ENCODE assay signal across 8 mouse cellular contexts in the genomic region with DNA sequence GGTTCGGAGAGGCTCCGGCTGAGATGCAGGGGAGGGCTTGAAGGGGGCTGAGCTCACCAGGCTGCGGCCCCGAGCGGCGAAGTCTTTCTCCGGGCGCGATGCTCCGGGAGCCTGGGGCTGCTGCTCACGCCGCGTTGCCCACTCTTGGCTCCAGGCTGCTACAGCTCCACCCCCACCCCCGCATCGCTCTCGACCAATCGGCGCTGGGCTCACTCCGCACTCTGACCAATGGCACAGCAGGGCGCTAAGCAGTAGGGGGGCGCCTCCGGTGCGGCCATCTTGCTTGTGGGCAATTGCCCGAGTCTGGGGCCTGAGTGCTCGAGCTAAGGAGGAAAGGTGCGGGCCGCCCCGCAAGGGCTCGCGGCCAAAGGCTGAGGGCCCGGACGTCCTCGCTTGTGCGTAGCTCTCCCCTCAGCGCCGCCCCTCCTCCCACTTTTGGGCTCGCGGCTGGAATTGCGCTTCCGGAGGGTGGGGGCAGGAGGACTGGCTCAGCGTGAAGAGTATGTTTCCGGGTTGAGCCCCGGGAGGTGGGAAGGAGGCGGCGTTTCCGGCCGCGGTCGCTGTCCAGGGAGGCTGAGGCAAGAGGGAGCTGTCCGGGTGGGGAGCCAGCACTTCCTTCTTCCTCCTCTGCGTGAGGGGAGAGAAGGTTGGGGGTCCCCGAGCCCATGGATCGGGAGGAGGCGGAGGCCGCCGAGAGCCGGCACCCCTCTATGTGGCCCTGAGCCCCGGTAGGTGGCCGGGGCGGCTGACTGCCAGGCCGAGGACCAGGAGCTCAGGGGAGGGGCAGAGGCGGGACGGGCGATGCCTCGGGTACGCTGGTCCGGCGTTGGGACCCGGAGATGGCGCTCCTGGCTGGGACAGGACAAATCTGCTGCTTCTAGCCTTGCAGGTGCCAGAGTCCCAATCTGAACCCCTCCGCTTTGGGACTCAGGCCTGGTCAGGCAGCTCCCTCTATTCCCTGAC. TPM values are rescaled to one million over a fixed set of nuclear protein-coding genes. Genes with fewer than 3 reads are reported as not detected.
DNase-seq lines count a peak whose midpoint lies in the region; ATAC-seq and TF ChIP-seq lines count a peak whose summit lies in the region.

TSS of gene Ncdn (minus strand) at position 171 of the 963 bp plus-strand sequence.
TSS of gene AU040320 (plus strand) at position 277 of the 963 bp plus-strand sequence.

- peak within 1 kb of the TSS; percentile 94 for H3K27ac ChIP-seq in forebrain, embryonic 13.5 days
- peak within 1 kb of the TSS; percentile 99 for H3K27ac ChIP-seq in neural tube, embryonic 15.5 days (replicated peaks)

- peak; percentile 94 for DNase-seq in c-Kit-positive CD71-positive TER-119-positive erythroid progenitor cells, embryonic 14.5 days (ENCODE audit: low spot score)
- peak; percentile 97 for DNase-seq in heart, postnatal 10 days
- DNase-seq in layer of hippocampus, adult 11-12 months (ENCODE audit: low spot score) = peak; percentile 98
- DNase-seq in lung, adult 18-20 months = peak; percentile 96 to 97
- peak; percentile 98 for DNase-seq in testis, postnatal 14 days (ENCODE audit: low spot score)

- no peak for TF ChIP-seq CTCF in E14TG2a.4 (conservative IDR thresholded peaks at IDR 0.05; ENCODE audit: low read length)

- H3K4me1 ChIP-seq in E14TG2a.4 (replicated peaks; ENCODE audit: low read depth, low read length) = peaks cover 51% of the 10 kb centered on the region
- H3K4me1 ChIP-seq in forebrain, embryonic 13.5 days = peaks cover 65% of the 10 kb centered on the region
- peaks cover 55% of the 10 kb centered on the region for H3K4me1 ChIP-seq in neural tube, embryonic 15.5 days

- H3K9me3 ChIP-seq in E14TG2a.4 (ENCODE audit: low read length) = no peaks in the 10 kb centered on the region
- H3K9me3 ChIP-seq in forebrain, embryonic 13.5 days (replicated peaks) = no peaks in the 10 kb centered on the region
- no peaks in the 10 kb centered on the region for H3K9me3 ChIP-seq in neural tube, embryonic 15.5 days (replicated peaks)

- H3K27me3 ChIP-seq in E14TG2a.4 (ENCODE audit: insufficient read depth, low read length) = peaks cover 18% of the 10 kb centered on the region
- H3K27me3 ChIP-seq in forebrain, embryonic 13.5 days = no peaks in the 10 kb centered on the region
- H3K27me3 ChIP-seq in neural tube, embryonic 15.5 days (replicated peaks) = no peaks in the 10 kb centered on the region

- ATAC-seq in forebrain, embryonic 13.5 days = peak; percentile 98
- ATAC-seq in neural tube, embryonic 15.5 days (ENCODE audit: low FRiP score) = peak; percentile 97

- H3K36me3 ChIP-seq in E14TG2a.4 (ENCODE audit: insufficient read depth, low read length) = peaks cover 26% of the 10 kb centered on the region
- H3K36me3 ChIP-seq in forebrain, embryonic 13.5 days (ENCODE audit: poor library complexity, severe bottlenecking) = peaks cover 27% of the 10 kb centered on the region
- peaks cover 20% of the 10 kb centered on the region for H3K36me3 ChIP-seq in neural tube, embryonic 15.5 days

- peak within 1 kb of the TSS; percentile 98 for H3K4me2 ChIP-seq in forebrain, embryonic 13.5 days
- H3K4me2 ChIP-seq in neural tube, embryonic 15.5 days = peak within 1 kb of the TSS; percentile 70

- peak within 1 kb of the TSS; percentile 90 for H3K9ac ChIP-seq in forebrain, embryonic 13.5 days
- H3K9ac ChIP-seq in neural tube, embryonic 15.5 days (replicated peaks) = peak within 1 kb of the TSS; percentile 87

- peak within 1 kb of the TSS; percentile 96 for H3K4me3 ChIP-seq in E14TG2a.4 (replicated peaks; ENCODE audit: low read length)
- H3K4me3 ChIP-seq in forebrain, embryonic 13.5 days = peak within 1 kb of the TSS; percentile 86
- H3K4me3 ChIP-seq in neural tube, embryonic 15.5 days (replicated peaks) = peak within 1 kb of the TSS; percentile 65

- intact Hi-C loops in heart, postnatal 10 days (cut with DNase I) = loop anchor here (2.0 kb wide), 1 partner anchor 87 kb away; no protein-coding TSS in a partner anchor

- WGBS in forebrain, embryonic 13.5 days = under 1% methylated on average over 66 of the region's 71 CpGs
- under 1% methylated on average over 59 of the region's 71 CpGs for WGBS in neural tube, embryonic 15.5 days

RNA-seq across cellular contexts. Expression of gene Ncdn, which starts in this region (rescaled TPM):
- polyA plus RNA-seq in forebrain, embryonic 13.5 days (2015; fragmentation: Nextera tagmentation; extraction: Ambion mirVana) = 47.6 and 60.0 TPM in 2 replicates
- total RNA-seq in heart, postnatal 10 days (2021) = 10 to 100 TPM; 15.3 to 17.2 TPM
- 146 and 156 TPM in 2 replicates for polyA plus RNA-seq in neural tube, embryonic 15.5 days (2015; fragmentation: Nextera tagmentation; extraction: Ambion mirVana)

RNA-seq across cellular contexts. Expression of gene AU040320, which starts in this region (rescaled TPM):
- 29.3 and 32.6 TPM in 2 replicates for polyA plus RNA-seq in forebrain, embryonic 13.5 days (2015; fragmentation: Nextera tagmentation; extraction: Ambion mirVana)
- total RNA-seq in heart, postnatal 10 days (2021) = 10 to 100 TPM; 26.2 to 31.6 TPM
- 33.5 and 41.7 TPM in 2 replicates for polyA plus RNA-seq in neural tube, embryonic 15.5 days (2015; fragmentation: Nextera tagmentation; extraction: Ambion mirVana)

Comparison
In these comparisons a context has a peak if more than half of its experiments do, and no peak if none do; other contexts are left out.
1. Peak in every context shown above with its lines: DNase-seq, ATAC-seq, H3K4me3 ChIP-seq and H3K27ac ChIP-seq.